Mouse (Mus musculus) cerebellum, adult 11 months (tissue): ENCODE data around the gene Tfip11.

Source experiments
- DNase-seq: peaks from one replicate; pipeline ENCODE4 v3.0.0; 2022

Gene Tfip11

GRCm38 (mm10) chr5:112368666-112369065 lies 42.5 kb downstream of the Tfip11 start:
- DNase-seq = peak; percentile 90

GRCm38 (mm10) chr5:112369326-112369725 lies 43.2 kb downstream of the Tfip11 start:
- DNase-seq = no peak

GRCm38 (mm10) chr5:112370236-112370813 lies 44.2 kb downstream of the Tfip11 start:
- no peak for DNase-seq

- DNase-seq = peak; percentile 61
Measured at GRCm38 (mm10) chr5:112371933-112372332, 45.8 kb downstream of the Tfip11 start.

- DNase-seq = no peak
Measured at GRCm38 (mm10) chr5:112376111-112376510, 50.0 kb downstream of the Tfip11 start.

DNA sequence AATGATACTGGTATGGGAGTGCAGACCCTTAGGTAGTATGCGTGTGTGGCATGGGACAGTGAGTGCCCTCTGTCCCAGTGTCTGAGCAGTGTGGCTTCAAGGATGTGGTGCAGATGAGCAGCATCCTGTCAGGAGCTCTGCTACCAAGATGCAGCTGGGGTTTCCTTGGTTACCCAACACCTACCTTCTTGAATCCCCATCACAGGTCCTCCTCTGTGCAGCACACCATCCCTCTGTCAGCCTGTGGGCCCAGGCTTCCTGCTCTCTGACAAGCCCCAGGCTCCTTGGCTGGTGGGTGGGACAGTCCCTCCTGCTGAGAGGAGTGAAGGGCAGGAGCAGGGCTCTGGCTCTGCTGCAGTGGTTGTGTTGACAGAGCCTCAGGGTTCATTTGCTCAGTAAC lies 51.2 kb downstream of the Tfip11 start:
- no peak for DNase-seq

GRCm38 (mm10) chr5:112378716-112379115 lies 52.6 kb downstream of the Tfip11 start:
- no peak for DNase-seq

GRCm38 (mm10) chr5:112381154-112381553 lies 55.0 kb downstream of the Tfip11 start:
- DNase-seq = no peak

GRCm38 (mm10) chr5:112382042-112382441 lies 55.9 kb downstream of the Tfip11 start:
- DNase-seq = no peak

DNA sequence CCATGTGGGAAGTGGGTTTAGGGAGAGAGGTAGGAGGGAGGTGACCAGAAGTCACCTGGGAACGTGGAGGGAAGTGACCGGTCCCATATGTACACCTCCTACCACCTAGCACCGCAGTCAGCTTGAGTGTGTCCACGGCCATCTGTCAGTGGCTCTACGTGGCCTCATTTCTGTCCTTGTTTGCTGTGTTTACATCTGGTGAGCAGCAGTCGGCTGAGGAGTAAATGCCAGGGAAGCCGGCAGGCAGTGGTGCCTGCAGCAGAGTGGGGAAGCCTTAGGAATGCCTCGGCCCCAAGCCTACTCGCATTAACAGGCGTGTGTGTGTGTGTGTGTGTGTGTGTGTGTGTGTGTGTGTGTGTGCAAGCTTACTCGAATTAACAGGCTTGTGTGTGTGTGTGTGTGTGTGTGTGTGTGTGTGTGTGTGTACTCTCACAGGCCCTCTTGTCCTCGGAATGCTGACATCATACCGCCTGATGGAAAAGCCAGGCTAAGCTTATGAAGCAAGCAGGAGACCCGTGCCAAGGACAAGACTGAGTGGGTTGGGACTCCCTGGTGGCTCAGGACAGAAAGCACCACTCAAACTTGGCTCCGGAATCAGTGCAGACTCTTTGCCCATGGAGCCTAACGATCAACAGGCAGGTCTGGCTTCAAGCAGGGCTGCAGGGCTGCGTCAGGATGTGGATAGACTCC lies 56.6 kb downstream of the Tfip11 start:
- no peak for DNase-seq

DNA sequence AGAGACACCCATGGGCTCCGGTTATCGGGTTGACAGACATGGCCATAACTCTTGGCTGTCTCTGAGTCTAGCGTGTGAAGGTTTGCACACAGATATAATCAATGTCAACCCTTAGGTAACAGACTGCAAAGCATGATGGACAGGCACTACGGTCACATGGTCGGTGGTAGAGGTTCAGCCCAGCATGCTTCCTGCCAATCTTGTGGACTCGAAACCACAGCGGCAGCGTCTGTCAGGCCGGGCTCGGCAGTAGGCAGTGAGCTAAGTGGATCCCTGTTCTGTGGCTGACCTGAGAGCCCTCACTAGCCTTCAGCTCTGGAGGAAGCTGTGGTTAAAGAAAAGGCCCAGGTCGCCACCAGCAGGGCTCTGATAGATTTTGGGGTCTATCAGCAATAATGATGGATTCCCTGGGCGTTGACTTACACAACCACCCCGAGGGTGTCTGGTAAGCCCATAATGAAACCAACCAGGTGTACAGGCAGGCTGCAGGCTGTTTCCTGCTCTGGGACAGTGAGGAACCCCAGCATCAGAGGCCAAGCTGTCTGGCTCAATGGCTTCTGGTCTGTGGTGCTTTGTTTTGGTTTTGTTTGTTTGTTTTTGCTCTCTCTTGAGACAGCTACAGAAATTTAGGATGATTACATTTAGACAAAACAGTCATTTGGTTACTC lies 58.8 kb downstream of the Tfip11 start:
- DNase-seq = no peak

DNA sequence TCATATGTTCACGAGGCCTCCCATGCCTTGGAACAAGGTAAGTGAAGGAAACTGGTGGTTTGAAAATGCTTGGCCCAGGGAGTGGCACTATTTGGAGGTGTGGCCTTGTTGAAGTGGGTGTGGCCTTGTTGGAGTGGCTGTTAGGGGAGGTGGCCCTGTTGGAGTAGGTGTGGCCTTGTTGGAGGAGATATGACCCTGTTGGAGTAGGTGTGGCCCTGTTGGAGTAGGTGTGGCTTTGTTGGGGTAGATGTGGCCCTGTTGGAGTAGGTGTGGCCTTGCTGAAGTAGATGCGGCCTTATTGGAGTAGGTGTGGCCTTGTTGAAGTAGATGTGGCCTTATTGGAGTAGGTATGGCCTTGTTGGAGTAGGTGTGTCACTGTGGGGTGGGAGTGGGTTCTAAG lies 59.8 kb downstream of the Tfip11 start:
- no peak for DNase-seq
